Comparison of ENCODE assay signal across 30 mouse cellular contexts in the genomic region with DNA sequence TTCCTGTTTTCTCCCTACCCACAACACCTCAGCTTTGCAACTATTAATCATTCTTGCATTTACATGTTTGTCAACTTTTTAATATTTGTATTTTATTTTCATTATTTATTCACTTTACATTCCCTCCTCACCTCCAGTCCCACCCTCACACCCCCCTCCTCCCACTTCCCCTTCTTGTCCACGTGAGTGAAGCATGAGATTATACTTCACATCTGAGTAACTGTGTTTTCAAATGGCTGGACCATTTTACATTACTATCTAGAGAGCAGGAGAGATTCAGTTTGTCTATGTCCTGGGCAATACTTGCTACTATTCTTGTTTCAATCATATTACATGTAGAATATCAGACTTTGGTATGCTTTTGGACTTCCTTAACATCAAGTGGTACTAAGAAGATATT.
"Had no signal": no experiment of that assay in that cellular context is flagged by ENCODE, and none has a peak within 500 bp of the region (broad histone marks: within the 10 kb centered on the region; RNA-seq: fewer than 3 reads in every experiment).

No protein-coding gene starts in this region.

- H3K4me2 ChIP-seq: limb, embryonic 12.5 days; limb, embryonic 13.5 days; limb, embryonic 15.5 days; liver, embryonic 11.5 days; liver, embryonic 12.5 days; liver, embryonic 13.5 days; liver, embryonic 15.5 days; lung, embryonic 14.5 days; lung, embryonic 15.5 days; midbrain, embryonic 11.5 days; midbrain, embryonic 12.5 days; midbrain, embryonic 13.5 days; midbrain, embryonic 15.5 days had no signal

- H3K9me3 ChIP-seq: limb, embryonic 10.5 days; limb, embryonic 12.5 days; limb, embryonic 13.5 days; limb, embryonic 15.5 days; liver, embryonic 12.5 days; liver, embryonic 13.5 days; liver, embryonic 15.5 days; lung, embryonic 15.5 days; megakaryocyte, embryonic 14.5 days; midbrain, embryonic 10.5 days; midbrain, embryonic 12.5 days; midbrain, embryonic 13.5 days; midbrain, embryonic 15.5 days had no signal

- H3K27me3 ChIP-seq: limb, embryonic 12.5 days; limb, embryonic 13.5 days; limb, embryonic 15.5 days; liver, embryonic 12.5 days; liver, embryonic 13.5 days; liver, embryonic 15.5 days; lung, embryonic 15.5 days; megakaryocyte, embryonic 14.5 days; midbrain, embryonic 12.5 days; midbrain, embryonic 13.5 days; midbrain, embryonic 15.5 days had no signal

- DNase-seq: left cerebral cortex, postnatal 4 days; liver; liver, embryonic 13.5 days; liver, postnatal 0 days; lung, adult 18-20 months; lung, adult 2 months; lung, embryonic 14.5 days; lung, postnatal 10 days; lung, postnatal 14 days; lung, postnatal 36 days; lung, postnatal 4 days; midbrain, embryonic 14.5 days had no signal

- H3K27ac ChIP-seq: limb, embryonic 10.5 days; limb, embryonic 12.5 days; limb, embryonic 13.5 days; limb, embryonic 15.5 days; liver, embryonic 12.5 days; liver, embryonic 13.5 days; liver, embryonic 14.5 days; liver, embryonic 15.5 days; lung, embryonic 15.5 days; macrophage; midbrain, embryonic 10.5 days; midbrain, embryonic 12.5 days; midbrain, embryonic 13.5 days; midbrain, embryonic 15.5 days had no signal

- H3K4me3 ChIP-seq: limb, embryonic 10.5 days; limb, embryonic 12.5 days; limb, embryonic 13.5 days; limb, embryonic 15.5 days; liver, embryonic 12.5 days; liver, embryonic 13.5 days; liver, embryonic 15.5 days; lung, embryonic 15.5 days; megakaryocyte, embryonic 14.5 days; midbrain, embryonic 10.5 days; midbrain, embryonic 12.5 days; midbrain, embryonic 13.5 days; midbrain, embryonic 15.5 days; myocyte had no signal

- ATAC-seq: liver, embryonic 12.5 days; liver, postnatal 0 days; lung, postnatal 0 days; midbrain, embryonic 13.5 days; midbrain, embryonic 15.5 days had no signal

- H3K4me1 ChIP-seq: limb, embryonic 10.5 days; limb, embryonic 12.5 days; limb, embryonic 13.5 days; limb, embryonic 15.5 days; liver, embryonic 12.5 days; liver, embryonic 13.5 days; liver, embryonic 15.5 days; lung, embryonic 15.5 days; megakaryocyte, embryonic 14.5 days; midbrain, embryonic 10.5 days; midbrain, embryonic 12.5 days; midbrain, embryonic 13.5 days; midbrain, embryonic 15.5 days had no signal

- H3K36me3 ChIP-seq: limb, embryonic 10.5 days; limb, embryonic 15.5 days; liver, embryonic 12.5 days; liver, embryonic 15.5 days; lung, embryonic 15.5 days; midbrain, embryonic 10.5 days; midbrain, embryonic 15.5 days had no signal

- H3K9ac ChIP-seq: limb, embryonic 12.5 days; limb, embryonic 13.5 days; limb, embryonic 15.5 days; liver, embryonic 12.5 days; liver, embryonic 13.5 days; liver, embryonic 14.5 days; liver, embryonic 15.5 days; liver, postnatal 0 days; lung, embryonic 14.5 days; lung, embryonic 15.5 days; midbrain, embryonic 12.5 days; midbrain, embryonic 13.5 days; midbrain, embryonic 15.5 days had no signal
